In the genomic region with DNA sequence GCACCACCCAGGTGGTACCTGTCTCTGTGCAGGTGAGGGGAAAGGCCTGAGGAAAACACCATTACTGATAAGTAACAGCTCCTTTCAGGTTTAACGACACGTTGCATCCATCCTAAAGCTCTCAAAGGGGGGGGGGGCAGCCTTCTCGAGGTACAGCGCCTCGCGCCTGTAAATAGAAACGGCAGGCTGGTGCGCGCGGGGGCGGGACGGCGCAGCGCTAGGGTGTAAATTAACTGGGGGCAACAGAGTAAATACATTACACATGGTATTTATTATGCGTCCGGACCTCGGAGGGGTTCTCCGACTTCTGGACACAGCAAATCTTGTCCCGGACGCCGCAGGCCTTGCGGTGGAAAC, we compare ENCODE assay signal across 8 mouse cellular contexts.
DNase-seq lines count a peak whose midpoint lies in the region; ATAC-seq and TF ChIP-seq lines count a peak whose summit lies in the region.

No protein-coding gene starts in this region.

- 9% methylated on average over 21 of the region's 22 CpGs for WGBS in limb, embryonic 14.5 days
- 11% methylated on average over 22 of the region's 22 CpGs for WGBS in stomach, embryonic 16.5 days

- H3K4me1 ChIP-seq in limb, embryonic 14.5 days (ENCODE audit: control insufficient read depth, insufficient read depth, low read length), result peaks cover 14% of the 10 kb centered on the region
- H3K4me1 ChIP-seq in stomach, embryonic 16.5 days (ENCODE audit: control insufficient read depth, insufficient read depth, low read length), result no peaks in the 10 kb centered on the region

- peak overlapping the region; percentile 58 for H3K9ac ChIP-seq in limb, embryonic 14.5 days (ENCODE audit: low read depth, low read length, severe bottlenecking)
- H3K9ac ChIP-seq in stomach, embryonic 16.5 days (ENCODE audit: low read length), result peak overlapping the region; percentile 73

- DNase-seq in embryo, embryonic 10 days (ENCODE audit: low spot score), result peak; percentile 10
- DNase-seq in embryo, embryonic 10.5 days (ENCODE audit: low spot score), result no peak
- DNase-seq in right cerebral cortex, adult 18-20 months, result peak; percentile 20
- no peak for DNase-seq in right cerebral cortex, postnatal 25 days
- no peak for DNase-seq in limb, embryonic 14.5 days (ENCODE audit: low spot score)
- DNase-seq in frontal cortex, postnatal 10 days (ENCODE audit: low spot score in 2 of 2), result no peak
- DNase-seq in testis, postnatal 10 days (ENCODE audit: low spot score), result no peak

- H3K9me3 ChIP-seq in limb, embryonic 14.5 days (ENCODE audit: control insufficient read depth, low read length), result no peaks in the 10 kb centered on the region
- H3K9me3 ChIP-seq in stomach, embryonic 16.5 days (replicated peaks; ENCODE audit: control insufficient read depth, low read length), result no peaks in the 10 kb centered on the region

- ATAC-seq in limb, embryonic 14.5 days (ENCODE audit: low FRiP score, low read depth), result peak; percentile 36; the same call in 1 of the 2 replicates
- no peak for ATAC-seq in stomach, embryonic 16.5 days (ENCODE audit: insufficient read depth, low FRiP score)

- H3K27ac ChIP-seq in limb, embryonic 14.5 days (replicated peaks; ENCODE audit: low read depth, low read length), result peak overlapping the region; percentile 38; the same call in 1 of the 2 replicates
- peak overlapping the region; percentile 33 for H3K27ac ChIP-seq in stomach, embryonic 16.5 days (ENCODE audit: low read length)

- H3K4me2 ChIP-seq in limb, embryonic 14.5 days (replicated peaks; ENCODE audit: low read depth, low read length, severe bottlenecking), result peak overlapping the region; percentile 65
- peak overlapping the region; percentile 66 for H3K4me2 ChIP-seq in stomach, embryonic 16.5 days (ENCODE audit: low read depth, low read length)

- no peak for TF ChIP-seq POLR2A in limb, embryonic 14.5 days (IDR thresholded peaks at IDR 0.05; ENCODE audit: borderline replicate concordance, extremely low read depth, insufficient read depth, insufficient read length)

- peak overlapping the region; percentile 42 for H3K4me3 ChIP-seq in limb, embryonic 14.5 days (replicated peaks; ENCODE audit: low read length)
- peak overlapping the region; percentile 50 for H3K4me3 ChIP-seq in stomach, embryonic 16.5 days (replicated peaks; ENCODE audit: low read length)

- peaks cover 11% of the 10 kb centered on the region; the same call in 1 of the 2 replicates for H3K27me3 ChIP-seq in limb, embryonic 14.5 days (ENCODE audit: control insufficient read depth, insufficient read depth, low read length)
- peaks cover 35% of the 10 kb centered on the region for H3K27me3 ChIP-seq in stomach, embryonic 16.5 days (ENCODE audit: control insufficient read depth, insufficient read depth, low read length)

- H3K36me3 ChIP-seq in limb, embryonic 14.5 days (ENCODE audit: control insufficient read depth, insufficient read depth, low read length), result no peaks in the 10 kb centered on the region
- H3K36me3 ChIP-seq in stomach, embryonic 16.5 days (ENCODE audit: control insufficient read depth, insufficient read depth, low read length), result no peaks in the 10 kb centered on the region

Comparison
In these comparisons a context has a peak if more than half of its experiments do, and no peak if none do; other contexts are left out.
1. DNase-seq: peak in embryo, embryonic 10 days (single experiment) and right cerebral cortex, adult 18-20 months (single experiment); none in embryo, embryonic 10.5 days (single experiment), right cerebral cortex, postnatal 25 days (single experiment), limb, embryonic 14.5 days (single experiment), frontal cortex, postnatal 10 days (0 of 2) and testis, postnatal 10 days (single experiment).